Mouse (Mus musculus) bone marrow macrophage, adult 2 months (primary cell): ENCODE measurements around the gene Wsb2.

ENCODE experiments used
- CTCF ChIP-seq: IDR thresholded peaks from 2 replicates; pipeline ENCODE4 v1.5.1; 2012; ENCODE audit warnings: low read depth, mild to moderate bottlenecking, low read length, moderate library complexity
- POLR2A ChIP-seq: IDR thresholded peaks from 2 replicates; pipeline ENCODE4 v1.6.1; 2012; ENCODE audit warnings: mild to moderate bottlenecking, low read depth, low read length, borderline replicate concordance

DNA sequence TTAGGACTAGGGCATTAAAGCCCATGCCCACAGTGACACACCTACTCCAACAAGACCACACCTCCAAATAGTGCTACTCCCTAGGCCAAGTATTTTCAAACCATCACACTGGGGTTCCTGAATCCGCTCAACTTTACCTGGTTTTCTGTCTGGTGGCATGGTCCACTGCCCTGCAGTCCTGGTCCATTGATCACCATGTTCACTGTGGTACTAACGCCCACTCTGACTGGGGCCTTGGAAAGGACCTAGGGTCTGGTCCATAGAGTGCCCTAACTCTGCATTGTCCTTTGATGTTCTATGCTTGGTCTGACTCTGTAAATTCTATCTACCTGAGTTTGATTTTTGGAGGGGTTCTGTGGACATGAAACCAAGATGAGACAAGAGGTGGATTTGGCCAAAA, 9.3 kb upstream of the Wsb2 start:
- TF ChIP-seq CTCF (no peak), POLR2A (no peak)
